Mouse (Mus musculus): Measurements from ENCODE around the gene Tulp2. TPM values are rescaled to one million over a fixed set of nuclear protein-coding genes. Genes with fewer than 3 reads are reported as not detected.
A peak's percentile ranks its signal among the peaks of the same experiment; 100 is the strongest.
"Not testable (repeated sequence)": the region's sequence is repeated elsewhere in the genome, so short reads cannot be mapped to it uniquely, and the experiment has no call there.

The Tulp2 gene
- polyA plus RNA-seq, 1 experiment from 2014 or later, result 0.54 TPM

GRCm38 (mm10) chr7:45492951-45493350 is 11.3 kb downstream of the Tulp2 start:
- H3K9ac ChIP-seq, result no peak overlapping the region
- WGBS, result 97% methylated on average over 5 of the region's 5 CpGs
- H3K4me2 ChIP-seq (replicated peaks), result no peak overlapping the region
- peaks cover 51% of the 10 kb centered on the region for H3K36me3 ChIP-seq
- no peaks in the 10 kb centered on the region for H3K9me3 ChIP-seq (replicated peaks)
- H3K4me1 ChIP-seq, result peaks cover 18% of the 10 kb centered on the region
- no peak overlapping the region for H3K27ac ChIP-seq
- H3K4me3 ChIP-seq, result no peak overlapping the region
- no peaks in the 10 kb centered on the region for H3K27me3 ChIP-seq
- ATAC-seq (ENCODE audit: low FRiP score), result no peak

- Histone ChIP-seq H3K27ac (no peak overlapping the region), H3K9ac (no peak overlapping the region), H3K4me3 (no peak overlapping the region), H3K9me3 (replicated peaks) (no peaks in the 10 kb centered on the region), H3K4me1 (peaks cover 9% of the 10 kb centered on the region), H3K36me3 (peaks cover 67% of the 10 kb centered on the region), H3K4me2 (replicated peaks) (no peak overlapping the region), H3K27me3 (no peaks in the 10 kb centered on the region)
- WGBS, result 86% methylated on average over 9 of the region's 9 CpGs
- no peak for ATAC-seq (ENCODE audit: low FRiP score)
These were observed 12.9 kb downstream of the Tulp2 start for GRCm38 (mm10) chr7:45494548-45494947.

GRCm38 (mm10) chr7:45498427-45498826 is 16.8 kb downstream of the Tulp2 start:
- Histone ChIP-seq H3K4me2 (replicated peaks) (no peak overlapping the region), H3K9ac (no peak overlapping the region), H3K36me3 (peaks cover 84% of the 10 kb centered on the region), H3K4me1 (no peaks in the 10 kb centered on the region), H3K4me3 (no peak overlapping the region), H3K27ac (no peak overlapping the region), H3K9me3 (replicated peaks) (no peaks in the 10 kb centered on the region), H3K27me3 (no peaks in the 10 kb centered on the region)
- ATAC-seq (ENCODE audit: low FRiP score), result no peak
- WGBS, result 95% methylated on average over 6 of the region's 6 CpGs

GRCm38 (mm10) chr7:45507583-45507982 is 25.9 kb downstream of the Tulp2 start:
- 88% methylated on average over 6 of the region's 6 CpGs for WGBS
- H3K36me3 ChIP-seq, result peaks cover 24% of the 10 kb centered on the region
- no peak overlapping the region for H3K27ac ChIP-seq
- H3K9me3 ChIP-seq (replicated peaks), result no peaks in the 10 kb centered on the region
- H3K27me3 ChIP-seq, result no peaks in the 10 kb centered on the region
- H3K9ac ChIP-seq, result no peak overlapping the region
- H3K4me2 ChIP-seq (replicated peaks), result no peak overlapping the region
- peaks cover 13% of the 10 kb centered on the region for H3K4me1 ChIP-seq
- ATAC-seq (ENCODE audit: low FRiP score), result no peak
- no peak overlapping the region for H3K4me3 ChIP-seq

GRCm38 (mm10) chr7:45508561-45508960 is 26.9 kb downstream of the Tulp2 start:
- ATAC-seq (ENCODE audit: low FRiP score), result no peak
- Histone ChIP-seq H3K9ac (no peak overlapping the region), H3K27me3 (no peaks in the 10 kb centered on the region), H3K27ac (no peak overlapping the region), H3K4me2 (replicated peaks) (peak overlapping the region; percentile 80), H3K9me3 (replicated peaks) (no peaks in the 10 kb centered on the region), H3K4me1 (peaks cover 13% of the 10 kb centered on the region), H3K36me3 (peaks cover 19% of the 10 kb centered on the region), H3K4me3 (0 out of 2 replicates have a peak overlapping the region, but pooled peaks have one; percentile 61)
- WGBS, result 88% methylated on average over 6 of the region's 6 CpGs

- H3K27ac ChIP-seq, result no peak overlapping the region
- WGBS, result 46% methylated on average over 19 of the region's 19 CpGs
- H3K4me3 ChIP-seq, result peak overlapping the region; percentile 61
These were observed 27.7 kb downstream of the Tulp2 start for GRCm38 (mm10) chr7:45509181-45509882.

GRCm38 (mm10) chr7:45509912-45510787 is 28.5 kb downstream of the Tulp2 start, which contains the start of gene Nucb1:
TSS of gene Nucb1 (minus strand) at chr7:45510406.
- peak within 1 kb of the TSS; percentile 80 for H3K4me2 ChIP-seq (replicated peaks)
- H3K4me1 ChIP-seq, result peaks cover 13% of the 10 kb centered on the region
- no peaks in the 10 kb centered on the region for H3K27me3 ChIP-seq
- H3K36me3 ChIP-seq, result peaks cover 19% of the 10 kb centered on the region
- peak; percentile 91 for ATAC-seq (ENCODE audit: low FRiP score)
- H3K9ac ChIP-seq, result peak within 1 kb of the TSS; percentile 80
- H3K9me3 ChIP-seq (replicated peaks), result no peaks in the 10 kb centered on the region
- peak within 1 kb of the TSS; percentile 61 for H3K4me3 ChIP-seq
- H3K27ac ChIP-seq, result peak within 1 kb of the TSS; percentile 80
- WGBS, result under 1% methylated on average over 44 of the region's 44 CpGs

More at GRCm38 (mm10) chr7:45509181-45509882, 27.7 kb downstream of the Tulp2 start:
- peaks cover 13% of the 10 kb centered on the region for H3K4me1 ChIP-seq
- ATAC-seq (ENCODE audit: low FRiP score), result peak; percentile 26
- H3K4me2 ChIP-seq (replicated peaks), result peak overlapping the region; percentile 80
- H3K9ac ChIP-seq, result peak overlapping the region; percentile 80
- no peaks in the 10 kb centered on the region for H3K9me3 ChIP-seq (replicated peaks)
- H3K27me3 ChIP-seq, result no peaks in the 10 kb centered on the region
- peaks cover 19% of the 10 kb centered on the region for H3K36me3 ChIP-seq

- Histone ChIP-seq H3K4me1 (peaks cover 3% of the 10 kb centered on the region), H3K27ac (no peak overlapping the region), H3K27me3 (no peaks in the 10 kb centered on the region), H3K4me3 (no peak overlapping the region), H3K9ac (no peak overlapping the region), H3K36me3 (no peaks in the 10 kb centered on the region), H3K4me2 (replicated peaks) (no peak overlapping the region), H3K9me3 (replicated peaks) (no peaks in the 10 kb centered on the region)
- ATAC-seq (ENCODE audit: low FRiP score), result no peak
- 89% methylated on average over 7 of the region's 7 CpGs for WGBS
These were observed 32.7 kb downstream of the Tulp2 start for GRCm38 (mm10) chr7:45514411-45514810.

- 0 out of 2 replicates have a peak overlapping the region, but pooled peaks have one; percentile 3 for H3K4me2 ChIP-seq (replicated peaks)
- H3K9ac ChIP-seq, result no peak overlapping the region
- 32% methylated on average over 16 of the region's 16 CpGs for WGBS
- H3K4me1 ChIP-seq, result no peaks in the 10 kb centered on the region
- no peaks in the 10 kb centered on the region for H3K36me3 ChIP-seq
- H3K4me3 ChIP-seq, result 0 out of 2 replicates have a peak overlapping the region, but pooled peaks have one; percentile 7
- no peaks in the 10 kb centered on the region for H3K9me3 ChIP-seq (replicated peaks)
- H3K27ac ChIP-seq, result no peak overlapping the region
- no peaks in the 10 kb centered on the region for H3K27me3 ChIP-seq
- no peak for ATAC-seq (ENCODE audit: low FRiP score)
These were observed 33.8 kb downstream of the Tulp2 start for GRCm38 (mm10) chr7:45515436-45515835.

GRCm38 (mm10) chr7:45516846-45517245 is 35.2 kb downstream of the Tulp2 start:
- not testable (repeated sequence) for H3K27ac ChIP-seq; H3K9ac ChIP-seq; H3K36me3 ChIP-seq; H3K27me3 ChIP-seq; H3K4me1 ChIP-seq; H3K4me3 ChIP-seq; H3K4me2 ChIP-seq (replicated peaks); H3K9me3 ChIP-seq (replicated peaks); ATAC-seq (ENCODE audit: low FRiP score)
- WGBS, result 72% methylated on average over 5 of the region's 5 CpGs

- Histone ChIP-seq H3K27me3 (no peaks in the 10 kb centered on the region), H3K4me3 (no peak overlapping the region), H3K4me1 (peaks cover 8% of the 10 kb centered on the region; the same call in 1 of the 2 replicates), H3K9ac (no peak overlapping the region), H3K36me3 (peaks cover 1% of the 10 kb centered on the region; the same call in 1 of the 2 replicates), H3K4me2 (replicated peaks) (no peak overlapping the region), H3K27ac (no peak overlapping the region), H3K9me3 (replicated peaks) (no peaks in the 10 kb centered on the region)
- ATAC-seq (ENCODE audit: low FRiP score), result no peak
- WGBS, result 91% methylated on average over 16 of the region's 16 CpGs
These were observed 36.9 kb downstream of the Tulp2 start for GRCm38 (mm10) chr7:45518618-45519017.
